Mouse (Mus musculus) MEL (cell line): ENCODE measurements around the gene Apobec3. TPM values are rescaled to one million over a fixed set of nuclear protein-coding genes. Genes with fewer than 3 reads are reported as not detected.

Experiments used
- DNase-seq: peaks from one replicate; pipeline ENCODE4 v3.0.0; 2011; ENCODE audit warnings: low read depth, low spot score
- H3K27ac ChIP-seq: 2 replicates; pipeline ENCODE4 v1.5.1; 2012; ENCODE audit warnings: low read depth, mild to moderate bottlenecking, control low read depth, low read length, moderate library complexity; ENCODE audit not compliant: control insufficient read depth
- H3K27me3 ChIP-seq, 2 experiments: fragments of 150-350 bp in 1 of 2; sonication (generic) in 1 of 2; 2 replicates each; pipeline ENCODE4 v1.6.1; 2012; ENCODE audit warnings: low read length in 2 of 2, mild to moderate bottlenecking in 2 of 2, improper control_type of control experiment in 1 of 2, moderate library complexity in 1 of 2; ENCODE audit not compliant: insufficient read depth in 2 of 2, control insufficient read depth in 1 of 2
- H3K36me3 ChIP-seq, 2 experiments: 2 replicates each; pipeline ENCODE4 v1.6.1; 2012 to 2014; ENCODE audit warnings: low read length in 2 of 2, improper control_type of control experiment in 1 of 2, inconsistent platforms in 1 of 2, mild to moderate bottlenecking in 1 of 2; ENCODE audit not compliant: insufficient read depth in 2 of 2, control insufficient read depth in 1 of 2
- H3K4me1 ChIP-seq, 2 experiments: fragments of 150-350 bp in 1 of 2; sonication (generic) in 1 of 2; 2 replicates each; pipeline ENCODE4 v1.6.1; 2012; ENCODE audit warnings: low read length in 2 of 2, improper control_type of control experiment in 1 of 2, mild to moderate bottlenecking in 1 of 2; ENCODE audit not compliant: insufficient read depth in 2 of 2, control insufficient read depth in 1 of 2
- H3K4me3 ChIP-seq, 2 experiments: fragments of 150-350 bp in 1 of 2; sonication (generic) in 1 of 2; 2 replicates each; pipeline ENCODE4 v1.5.1; 2012; ENCODE audit warnings: low read depth in 2 of 2, low read length in 2 of 2, mild to moderate bottlenecking in 2 of 2, moderate library complexity in 2 of 2, control low read depth in 1 of 2, improper control_type of control experiment in 1 of 2; ENCODE audit not compliant: control insufficient read depth in 1 of 2, insufficient read depth in 1 of 2
- H3K79me2 ChIP-seq: 2 replicates; pipeline ENCODE4 v1.6.1; 2012; ENCODE audit warnings: mild to moderate bottlenecking, low read length, moderate library complexity; ENCODE audit not compliant: control insufficient read depth, poor library complexity, insufficient read depth
- H3K9ac ChIP-seq: 2 replicates; pipeline ENCODE4 v1.6.1; 2012; ENCODE audit warnings: low read depth, mild to moderate bottlenecking, control low read depth, low read length, moderate library complexity; ENCODE audit not compliant: control insufficient read depth, poor library complexity, severe bottlenecking
- H3K9me3 ChIP-seq: fragments of 150-350 bp; sonication (generic); replicated peaks from 2 replicates; pipeline ENCODE4 v1.6.1; 2012; ENCODE audit warnings: mild to moderate bottlenecking, low read length, improper control_type of control experiment, moderate library complexity; ENCODE audit not compliant: insufficient read depth
- CHD1 ChIP-seq: IDR thresholded peaks from 2 replicates; pipeline ENCODE4 v1.6.1; 2012; ENCODE audit warnings: low read depth, mild to moderate bottlenecking, inconsistent platforms, low read length, improper control_type of control experiment
- CTCF ChIP-seq, 3 experiments: IDR thresholded peaks in 2 of 3; conservative IDR thresholded peaks in 1 of 3; 2 replicates each; pipeline ENCODE4 v1.5.1; 2011 to 2012; ENCODE audit warnings: low read length in 3 of 3, low read depth in 2 of 3, mild to moderate bottlenecking in 2 of 3, improper control_type of control experiment in 1 of 3, inconsistent platforms in 1 of 3, mixed read lengths in 1 of 3, moderate library complexity in 1 of 3; ENCODE audit not compliant: control insufficient read depth in 1 of 3, insufficient read depth in 1 of 3, poor library complexity in 1 of 3, severe bottlenecking in 1 of 3
- EP300 ChIP-seq, 2 experiments: IDR thresholded peaks; 2 replicates each; pipeline ENCODE4 v1.6.1; 2011; ENCODE audit warnings: improper control_type of control experiment in 2 of 2, low read length in 2 of 2, low read depth in 1 of 2, mild to moderate bottlenecking in 1 of 2
- GABPA ChIP-seq: IDR thresholded peaks from 2 replicates; pipeline ENCODE4 v1.6.1; 2012; ENCODE audit warnings: low read depth, mild to moderate bottlenecking, inconsistent platforms, low read length, improper control_type of control experiment, moderate library complexity
- GATA1 ChIP-seq: IDR thresholded peaks from 2 replicates; pipeline ENCODE4 v1.6.1; 2011; ENCODE audit warnings: low read depth, low read length, improper control_type of control experiment
- MAX ChIP-seq: IDR thresholded peaks from 2 replicates; pipeline ENCODE4 v1.6.1; 2011; ENCODE audit warnings: low read length, improper control_type of control experiment
- MEF2A ChIP-seq: IDR thresholded peaks from 2 replicates; pipeline ENCODE4 v1.6.1; 2014; ENCODE audit warnings: low read depth, mild to moderate bottlenecking, inconsistent platforms, low read length, improper control_type of control experiment; ENCODE audit not compliant: poor library complexity, insufficient replicate concordance, severe bottlenecking; ENCODE audit errors: extremely low read depth
- MXI1 ChIP-seq: IDR thresholded peaks from 2 replicates; pipeline ENCODE4 v1.6.1; 2011; ENCODE audit warnings: mild to moderate bottlenecking, low read depth, low read length, improper control_type of control experiment
- MYB ChIP-seq: IDR thresholded peaks from 2 replicates; pipeline ENCODE4 v1.6.1; 2011; ENCODE audit warnings: mild to moderate bottlenecking, low read depth, low read length, improper control_type of control experiment
- MYC ChIP-seq: IDR thresholded peaks from 2 replicates; pipeline ENCODE4 v1.6.1; 2011; ENCODE audit warnings: low read depth, mild to moderate bottlenecking, low read length, improper control_type of control experiment, moderate library complexity
- POLR2A ChIP-seq, 2 experiments: IDR thresholded peaks; 2 replicates each; pipeline ENCODE4 v1.6.1; 2011 to 2012; ENCODE audit warnings: low read length in 2 of 2, mild to moderate bottlenecking in 2 of 2, control low read depth in 1 of 2, improper control_type of control experiment in 1 of 2, low read depth in 1 of 2, moderate library complexity in 1 of 2; ENCODE audit not compliant: control insufficient read depth in 1 of 2, insufficient read depth in 1 of 2, poor library complexity in 1 of 2
- POLR2AphosphoS5 ChIP-seq: IDR thresholded peaks from 2 replicates; pipeline ENCODE4 v1.6.1; 2012; ENCODE audit warnings: low read depth, borderline replicate concordance, mild to moderate bottlenecking, inconsistent platforms, low read length, moderate library complexity, mixed read lengths
- SMC3 ChIP-seq: IDR thresholded peaks from 2 replicates; pipeline ENCODE4 v1.6.1; 2011; ENCODE audit warnings: low read depth, low read length, improper control_type of control experiment
- TBP ChIP-seq: IDR thresholded peaks from 2 replicates; pipeline ENCODE4 v1.8.0; 2011; ENCODE audit warnings: low read depth, low read length, improper control_type of control experiment
- TCF12 ChIP-seq: IDR thresholded peaks from 2 replicates; pipeline ENCODE4 v1.6.1; 2014; ENCODE audit warnings: low read depth, mild to moderate bottlenecking, inconsistent platforms, low read length, improper control_type of control experiment, moderate library complexity
- USF1 ChIP-seq: IDR thresholded peaks from 2 replicates; pipeline ENCODE4 v1.6.1; 2014; ENCODE audit warnings: low read depth, mild to moderate bottlenecking, inconsistent platforms, low read length, improper control_type of control experiment, moderate library complexity
- USF2 ChIP-seq, 2 experiments: IDR thresholded peaks; 2 replicates each; pipeline ENCODE4 v1.6.1; 2011 to 2012; ENCODE audit warnings: improper control_type of control experiment in 2 of 2, low read length in 2 of 2, borderline replicate concordance in 1 of 2, inconsistent platforms in 1 of 2, low read depth in 1 of 2, mild to moderate bottlenecking in 1 of 2; ENCODE audit not compliant: insufficient read depth in 1 of 2
- ZC3H11A ChIP-seq: IDR thresholded peaks from 2 replicates; pipeline ENCODE4 v1.6.1; 2012; ENCODE audit warnings: low read depth, mild to moderate bottlenecking, inconsistent platforms, low read length, improper control_type of control experiment
- ZMIZ1 ChIP-seq: IDR thresholded peaks from 2 replicates; pipeline ENCODE4 v1.6.1; 2012; ENCODE audit warnings: low read depth, mild to moderate bottlenecking, inconsistent platforms, low read length, improper control_type of control experiment, moderate library complexity
- ZNF384 ChIP-seq: IDR thresholded peaks from 2 replicates; pipeline ENCODE4 v1.6.1; 2012; ENCODE audit warnings: low read depth, mild to moderate bottlenecking, inconsistent platforms, low read length, improper control_type of control experiment
- polyA plus RNA-seq, 2 experiments: library from polyadenylated mRNA; stranded (reverse) in 1 of 2; unstranded in 1 of 2; fragments of >175 nt in 1 of 2; fragments of >200 nt in 1 of 2; gene quantifications; 2 replicates each; pipeline versions ENCODE4 v1.2.1 to v1.2.4; 2012; ENCODE audit warnings: low replicate concordance in 2 of 2, low read depth in 1 of 2; ENCODE audit not compliant: insufficient read length in 2 of 2, insufficient read depth in 1 of 2, missing spikeins in 1 of 2
- total RNA-seq: library from RNA; depleted of rRNA; stranded (reverse); fragments of 300-350 nt; gene quantifications from 2 replicates; pipeline ENCODE4 v1.2.3, GENCODE M21; 2012

Apobec3 gene
- total and polyA plus RNA-seq, 3 experiments: 22.2 to 38.6 TPM; not detected in 1

GRCm38 (mm10) chr15:79873995-79874394, 17.5 kb upstream of the Apobec3 start (continued):
- TF ChIP-seq MAX (peak; percentile 40; the same call in 1 of the 2 replicates), GATA1 (peak; percentile 44; the same call in 1 of the 2 replicates), CTCF (IDR thresholded peaks at IDR 0.05 in 2 of 3, conservative IDR thresholded peaks at IDR 0.05 in 1 of 3; ENCODE audit: control insufficient read depth in 1 of 3, insufficient read depth in 1 of 3, low read depth in 2 of 3, low read length in 3 of 3, poor library complexity in 1 of 3, severe bottlenecking in 1 of 3) (no peak), MYB (no peak), ZC3H11A (no peak), GABPA (no peak), TBP (peak; percentile 91), MXI1 (no peak), USF1 (peak; percentile 39; the same call in 1 of the 2 replicates), SMC3 (no peak), MEF2A (no peak), MYC (0 out of 2 replicates have a peak, but pooled peaks have one; percentile 47), CHD1 (no peak)

- TF ChIP-seq ZC3H11A: no peak
- no peak for TF ChIP-seq GABPA
- no peak for TF ChIP-seq GATA1
- TF ChIP-seq TCF12: no peak
- TF ChIP-seq MAX: no peak
- no peak for TF ChIP-seq USF1
- TF ChIP-seq EP300 (IDR thresholded peaks at IDR 0.05; ENCODE audit: low read depth in 1 of 2, low read length in 2 of 2): no peak
- TF ChIP-seq POLR2A (IDR thresholded peaks at IDR 0.05; ENCODE audit: control insufficient read depth in 1 of 2, insufficient read depth in 1 of 2, low read depth in 1 of 2, low read length in 2 of 2, poor library complexity in 1 of 2): no peak
- no peak for TF ChIP-seq ZNF384
- TF ChIP-seq USF2 (IDR thresholded peaks at IDR 0.05; ENCODE audit: borderline replicate concordance in 1 of 2, insufficient read depth in 1 of 2, low read depth in 1 of 2, low read length in 2 of 2): no peak
- no peak for TF ChIP-seq ZMIZ1
- TF ChIP-seq POLR2AphosphoS5: no peak
- Histone ChIP-seq H3K9ac (no peak overlapping the region), H3K27me3 (no peaks in the 10 kb centered on the region), H3K27ac (no peak overlapping the region), H3K36me3 (peaks cover 0 to 15% of the 10 kb centered on the region in 2 experiments; a peak in 2 of 4 replicates), H3K4me1 (peaks cover 8 to 30% of the 10 kb centered on the region in 2 experiments), H3K79me2 (no peaks in the 10 kb centered on the region; the same call in 1 of the 2 replicates), H3K4me3 (no peak overlapping the region), H3K9me3 (no peaks in the 10 kb centered on the region)
- DNase-seq: no peak
Measured at GRCm38 (mm10) chr15:79875261-79875995, 16.0 kb upstream of the Apobec3 start.
